Mouse (Mus musculus) olfactory bulb, adult 2 months (tissue): ENCODE measurements at regions not wholly inside any gene's neighbourhood (a gene's known extent, or its start where the extent isn't known, plus 50 kb on each side); places are given as distances from the start of the nearest gene placed in this dataset.

Experiments
- CTCF ChIP-seq: fragments of 200-500 bp; IDR thresholded peaks from 2 replicates; pipeline ENCODE4 v1.5.1; 2012; ENCODE audit warnings: low read depth, mild to moderate bottlenecking, low read length, moderate library complexity; ENCODE audit not compliant: insufficient read depth
- POLR2A ChIP-seq: fragments of 200-500 bp; IDR thresholded peaks from 2 replicates; pipeline ENCODE4 v1.6.1; 2012; ENCODE audit warnings: mild to moderate bottlenecking, low read depth, low read length, moderate library complexity; ENCODE audit not compliant: insufficient read depth

- no peak for TF ChIP-seq POLR2A
- TF ChIP-seq CTCF, result no peak
These were observed 57.7 kb downstream of the Rplp1 start for GRCm38 (mm10) chr9:61856686-61857085.
